Mouse (Mus musculus): Measurements from ENCODE around the gene Rgl3.

- no peak for TF ChIP-seq CTCF (IDR thresholded peaks at IDR 0.05; ENCODE audit: extremely low read depth, insufficient read depth, insufficient read length, insufficient replicate concordance)
- no peak for TF ChIP-seq POLR2A (IDR thresholded peaks at IDR 0.05; ENCODE audit: low read depth, low read length)
Observed at GRCm38 (mm10) chr9:21947540-21948130, 41.6 kb downstream of the Rgl3 start.

Measured in spleen, adult 2 months (tissue).